In genomic region chrX:142228055-142228768, GRCm38 (mm10) we compare ENCODE assay signal across 8 mouse cellular contexts. TPM values are rescaled to one million over a fixed set of nuclear protein-coding genes. Genes with fewer than 3 reads are reported as not detected.
DNase-seq lines count a peak whose midpoint lies in the region; ATAC-seq and TF ChIP-seq lines count a peak whose summit lies in the region.

No protein-coding gene starts in this region.

- DNase-seq in adipocyte (ENCODE audit: low spot score), result peak; percentile 85
- DNase-seq in gastrocnemius, adult 8-10 months (ENCODE audit: low spot score in 2 of 2), result peak; percentile 38 to 58
- peak; percentile 30 for DNase-seq in hindlimb bud, embryonic 11.5 days (ENCODE audit: extremely low spot score, low read depth, low spot score)
- DNase-seq in left cerebral cortex, adult 8-10 months (ENCODE audit: low spot score in 2 of 2), result peak; percentile 43 to 65
- peak; percentile 57 for DNase-seq in right cerebral cortex, postnatal 14 days
- peak; percentile 60 for DNase-seq in yolk sac, embryonic 10.5 days (ENCODE audit: low spot score)

- H3K27ac ChIP-seq in cortical plate, adult 2 months (ENCODE audit: insufficient read depth, low read length), result peak overlapping the region; percentile 87

- peak overlapping the region; percentile 96 for H3K4me3 ChIP-seq in cortical plate, adult 2 months (ENCODE audit: insufficient read depth, low read length)

- no peaks in the 10 kb centered on the region for H3K4me1 ChIP-seq in cortical plate, adult 2 months (ENCODE audit: control insufficient read depth, insufficient read depth, low read length)

- peak; percentile 89 for ATAC-seq in megakaryocyte progenitor cell, adult 5-6 weeks (replicated peaks; ENCODE audit: poor library complexity)

- TF ChIP-seq CTCF in cortical plate, adult 2 months (IDR thresholded peaks at IDR 0.05; ENCODE audit: extremely low read depth, insufficient read depth, low read length), result no peak

- TF ChIP-seq POLR2A in cortical plate, adult 2 months (IDR thresholded peaks at IDR 0.05; ENCODE audit: extremely low read depth, insufficient read depth, low read length), result peak; percentile 69

RNA-seq across cellular contexts. Expression of gene Nxt2, which starts 1.6 kb away (rescaled TPM):
- 22.8 and 23.1 TPM in 2 replicates for polyA plus RNA-seq in cortical plate, adult 2 months (2012; rRNA removed)
- 1 to 10 TPM; 2.7 to 3.6 (median 2.9) TPM for total RNA-seq in gastrocnemius, adult 8-10 months (2022)
- total RNA-seq in left cerebral cortex, adult 8-10 months (2022), result 10 to 100 TPM; 28.6 to 35.4 (median 33.9) TPM
- 12.1 and 15.9 TPM in 2 replicates for total RNA-seq in megakaryocyte progenitor cell, adult 5-6 weeks (2015)
- total RNA-seq in megakaryocyte progenitor cell, adult 5-6 weeks (2017), result 13.5 and 20.9 TPM in 2 replicates

RNA-seq across cellular contexts. Expression of gene Gucy2f, which starts 31.5 kb away (rescaled TPM):
- polyA plus RNA-seq in cortical plate, adult 2 months (2012; rRNA removed), result 0.10 and 0.19 TPM in 2 replicates
- total RNA-seq in gastrocnemius, adult 8-10 months (2022), result not detected
- under 1 TPM; 0.38 to 0.83 (median 0.62) TPM for total RNA-seq in left cerebral cortex, adult 8-10 months (2022)
- not detected in 2 replicates for total RNA-seq in megakaryocyte progenitor cell, adult 5-6 weeks (2015)
- total RNA-seq in megakaryocyte progenitor cell, adult 5-6 weeks (2017), result not detected in 2 replicates

Comparison
In these comparisons a context has a peak if more than half of its experiments do, and no peak if none do; other contexts are left out.
1. Peak in every context shown above with its lines: DNase-seq, ATAC-seq, H3K4me3 ChIP-seq and H3K27ac ChIP-seq.
2. DNase-seq: peak in every context shown above with its lines; median percentile 85 in adipocyte; 60 in yolk sac, embryonic 10.5 days; 57 in right cerebral cortex, postnatal 14 days; 54 in left cerebral cortex, adult 8-10 months; 48 in gastrocnemius, adult 8-10 months; 30 in hindlimb bud, embryonic 11.5 days.